Mouse (Mus musculus) urinary bladder, adult 18-20 months (tissue): ENCODE data around the gene Fam160a1.

Experiments
- DNase-seq, 2 experiments: peaks; one replicate each; pipeline ENCODE4 v3.0.0; 2022; ENCODE audit warnings: low spot score in 2 of 2, mixed read lengths in 2 of 2

Gene Fam160a1

GRCm38 (mm10) chr3:85634389-85635125 is 182.5 kb downstream of the Fam160a1 start:
- no peak for DNase-seq

DNA sequence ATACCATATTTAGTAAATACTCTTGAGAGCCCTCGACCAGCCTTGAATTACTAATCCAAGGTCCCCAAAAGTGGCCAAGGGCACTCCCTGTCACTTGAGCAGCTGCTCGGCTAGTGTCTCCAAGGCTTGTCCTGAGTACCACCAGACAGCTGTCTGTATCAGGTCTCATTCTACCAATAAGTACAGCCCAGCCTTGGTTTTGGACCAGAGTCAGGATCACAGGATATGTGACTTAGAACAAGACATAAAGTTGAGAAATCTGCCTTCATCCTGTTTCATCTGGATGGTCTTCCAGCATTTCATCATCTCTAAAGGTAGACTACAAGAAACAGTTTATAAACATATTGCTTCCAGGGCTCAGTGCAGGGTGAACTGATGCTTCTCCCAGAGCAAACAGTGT is 183.4 kb downstream of the Fam160a1 start:
- DNase-seq, result no peak

GRCm38 (mm10) chr3:85629895-85630510 is 187.1 kb downstream of the Fam160a1 start:
- peak in 1 of 2 experiments; percentile 66 for DNase-seq

DNA sequence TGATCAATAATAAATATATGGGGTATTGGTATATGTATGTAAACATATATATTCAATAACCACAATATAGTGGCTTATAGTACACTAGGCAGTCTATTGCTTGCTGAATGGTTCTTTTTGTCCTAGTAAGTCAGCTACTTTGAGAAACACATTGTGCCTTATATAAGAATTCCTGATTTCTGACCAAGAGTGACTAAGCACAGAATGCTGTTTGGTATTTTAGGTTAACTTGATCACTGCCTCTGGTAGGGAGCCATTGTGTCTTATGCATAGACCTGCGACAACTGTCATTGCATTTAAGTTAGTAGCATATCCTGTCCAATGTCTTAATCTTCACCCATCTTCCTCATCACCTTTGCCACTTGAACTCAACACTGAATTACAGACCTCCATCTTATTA is 197.3 kb downstream of the Fam160a1 start:
- no peak for DNase-seq

- DNase-seq, result no peak
Measured at GRCm38 (mm10) chr3:85619345-85619744, 197.7 kb downstream of the Fam160a1 start.

GRCm38 (mm10) chr3:85618885-85619284 is 198.2 kb downstream of the Fam160a1 start:
- no peak for DNase-seq

GRCm38 (mm10) chr3:85616389-85616788 is 200.7 kb downstream of the Fam160a1 start:
- no peak for DNase-seq
